Mouse (Mus musculus): ENCODE measurements around the gene Gnai2.
"Not testable (repeated sequence)": the region's sequence is repeated elsewhere in the genome, so short reads cannot be mapped to it uniquely, and the experiment has no call there.

The Gnai2 gene

DNA sequence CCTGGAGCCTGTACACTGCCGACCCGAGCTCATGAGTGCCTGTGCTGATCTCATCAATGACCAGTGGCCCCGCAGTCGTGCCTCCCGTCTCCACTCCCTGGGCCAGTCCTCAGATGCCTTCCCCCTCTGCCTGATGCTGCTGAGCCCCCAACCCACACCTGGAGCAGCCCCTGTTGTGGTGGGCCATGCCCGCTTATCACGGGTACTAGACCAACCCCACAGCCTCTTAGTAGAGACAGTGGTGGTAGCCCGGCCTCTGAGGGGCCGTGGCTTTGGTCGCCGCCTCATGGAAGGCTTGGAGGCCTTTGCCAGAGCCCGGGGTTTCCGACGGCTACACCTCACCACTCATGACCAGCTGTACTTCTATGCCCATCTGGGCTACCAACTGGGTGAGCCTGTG lies 52.0 kb downstream of the Gnai2 start:
- no peak for DNase-seq

- DNase-seq: peak; percentile 29
Measured at GRCm38 (mm10) chr9:107582509-107583062, 52.6 kb downstream of the Gnai2 start.

GRCm38 (mm10) chr9:107581584-107581983 lies 53.6 kb downstream of the Gnai2 start:
- DNase-seq: no peak

DNA sequence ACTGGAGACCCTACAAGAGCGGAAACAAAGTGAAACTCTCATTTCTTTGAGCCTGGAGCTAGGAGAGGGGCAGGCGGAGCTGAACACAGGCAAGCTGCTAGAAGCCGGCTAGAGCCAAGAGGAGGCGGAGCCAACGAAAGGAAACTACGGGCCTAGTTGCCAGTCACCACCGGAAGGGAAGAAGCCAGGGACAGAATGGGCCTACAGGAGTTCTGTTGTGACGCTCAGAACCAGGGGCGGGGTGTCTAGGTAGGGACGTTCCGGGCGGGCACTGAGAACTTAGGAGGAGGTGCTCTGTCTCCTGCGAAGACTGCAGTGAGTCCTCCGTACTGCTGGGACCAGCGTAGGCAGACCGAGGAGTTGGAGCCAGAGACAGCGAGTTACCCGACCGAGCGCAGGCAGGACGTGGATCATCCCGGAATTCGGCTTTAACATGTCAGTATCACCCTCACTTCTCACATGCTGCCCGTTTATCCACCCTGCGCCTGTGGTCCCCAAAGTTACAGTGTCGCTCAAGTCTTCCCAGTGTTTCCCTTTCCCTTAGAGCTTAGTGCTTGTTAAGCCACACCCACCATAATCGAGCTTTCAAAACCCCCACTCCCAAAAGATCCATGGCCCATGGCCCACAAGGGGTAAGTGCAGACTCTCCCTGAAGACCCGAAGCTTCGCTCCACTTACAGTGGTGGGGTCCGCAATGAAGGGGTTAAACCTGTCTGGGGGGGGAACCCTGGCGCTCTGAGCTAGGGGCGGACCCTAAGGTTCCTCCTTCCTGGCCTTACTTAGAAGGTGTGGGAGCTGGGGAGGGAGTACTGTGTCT lies 54.5 kb downstream of the Gnai2 start, which contains the start of gene Hyal3:
Gene Hyal3 (plus strand): TSS at position 318 of the 817 bp plus-strand sequence.
- DNase-seq: peak; percentile 94

DNA sequence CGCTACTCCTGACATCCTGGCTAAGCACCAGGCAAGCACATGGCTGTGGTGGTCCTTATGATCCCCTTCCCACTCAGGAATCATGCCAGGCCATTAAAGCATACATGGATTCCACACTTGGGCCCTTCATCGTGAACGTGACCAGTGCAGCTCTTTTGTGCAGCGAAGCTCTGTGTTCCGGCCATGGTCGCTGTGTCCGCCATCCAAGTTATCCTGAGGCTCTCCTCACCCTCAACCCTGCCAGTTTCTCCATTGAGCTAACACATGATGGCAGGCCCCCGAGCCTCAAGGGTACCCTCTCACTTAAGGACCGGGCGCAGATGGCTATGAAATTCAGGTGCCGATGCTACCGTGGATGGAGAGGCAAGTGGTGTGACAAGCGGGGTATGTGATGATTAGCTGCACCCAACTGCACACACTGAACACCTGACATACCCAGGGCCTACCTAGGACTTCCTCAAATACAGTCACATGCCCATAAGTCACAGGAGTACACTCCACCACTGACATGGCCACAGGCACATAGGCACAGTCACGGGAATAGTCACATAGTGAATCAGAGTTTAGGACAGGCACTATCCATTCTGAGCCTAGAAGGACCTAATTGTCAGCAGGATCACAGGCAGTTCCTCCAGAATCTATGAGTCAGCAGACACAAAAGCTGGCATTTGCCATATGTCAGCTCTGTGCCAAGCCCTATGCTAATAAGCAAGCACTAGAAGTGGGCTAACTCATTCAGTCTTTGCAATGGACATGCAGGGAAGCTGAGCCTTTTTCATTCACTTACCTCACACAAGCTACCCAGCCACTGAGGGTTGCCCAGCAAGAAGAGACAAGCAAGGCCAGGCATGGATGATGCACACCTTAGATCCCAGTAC lies 55.9 kb downstream of the Gnai2 start:
- DNase-seq: no peak

- DNase-seq: no peak
Measured at GRCm38 (mm10) chr9:107578587-107578986, 56.6 kb downstream of the Gnai2 start, which contains the start of gene Naa80. TSS of gene Naa80 (plus strand) at chr9:107578887.

DNA sequence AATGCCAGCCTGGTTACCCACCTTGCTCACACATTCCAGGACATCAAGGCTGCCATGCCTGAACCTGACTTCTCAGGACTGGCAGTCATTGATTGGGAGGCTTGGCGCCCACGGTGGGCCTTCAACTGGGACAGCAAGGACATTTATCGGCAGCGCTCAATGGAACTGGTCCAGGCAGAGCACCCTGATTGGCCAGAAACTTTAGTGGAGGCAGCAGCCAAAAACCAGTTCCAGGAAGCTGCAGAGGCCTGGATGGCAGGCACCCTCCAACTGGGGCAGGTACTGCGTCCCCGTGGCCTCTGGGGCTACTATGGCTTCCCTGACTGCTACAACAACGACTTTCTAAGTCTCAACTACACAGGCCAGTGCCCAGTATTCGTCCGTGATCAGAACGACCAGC lies 57.3 kb downstream of the Gnai2 start:
- DNase-seq: peak; percentile 36

DNA sequence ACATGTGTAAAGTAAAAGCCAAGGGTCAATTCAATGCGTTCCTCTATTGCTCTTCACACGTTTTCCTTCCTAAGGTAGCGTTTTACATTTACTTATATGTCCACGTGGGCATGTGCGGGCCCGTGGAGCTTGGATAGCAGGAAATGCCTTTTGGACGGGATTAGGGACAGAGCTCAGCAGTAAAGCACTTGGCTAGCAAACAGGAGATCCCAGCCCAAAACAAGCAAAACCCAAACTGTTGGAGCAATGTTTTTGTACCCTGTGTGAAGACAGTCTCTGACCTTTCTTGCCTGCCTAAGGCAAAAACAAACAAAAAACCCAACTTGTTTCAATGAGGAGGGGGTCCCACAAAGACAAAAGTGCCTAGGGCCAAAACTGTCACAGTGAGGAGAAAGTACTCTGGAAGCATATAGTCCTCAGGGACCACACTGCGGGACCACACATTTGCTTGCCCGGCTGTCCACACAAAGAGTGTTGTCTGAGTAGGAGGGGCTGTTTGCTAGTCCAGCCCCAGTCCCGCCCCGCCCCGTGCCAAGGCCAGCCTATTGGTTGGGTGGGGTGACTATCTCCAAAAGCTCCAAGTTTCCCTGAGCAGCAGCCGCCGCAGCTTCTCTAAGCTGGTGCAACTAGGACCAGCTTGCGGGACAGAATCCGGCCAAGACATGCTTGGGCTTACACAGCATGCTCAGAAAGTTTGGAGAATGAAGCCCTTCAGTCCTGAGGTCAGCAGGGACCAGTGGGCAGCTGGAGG lies 58.6 kb downstream of the Gnai2 start, which contains the start of gene Hyal1:
Gene Hyal1 (plus strand): TSS at position 571 of the 751 bp plus-strand sequence.
- DNase-seq: peak; percentile 93

GRCm38 (mm10) chr9:107575579-107576356 lies 59.4 kb downstream of the Gnai2 start:
- DNase-seq: peak; percentile 25

DNA sequence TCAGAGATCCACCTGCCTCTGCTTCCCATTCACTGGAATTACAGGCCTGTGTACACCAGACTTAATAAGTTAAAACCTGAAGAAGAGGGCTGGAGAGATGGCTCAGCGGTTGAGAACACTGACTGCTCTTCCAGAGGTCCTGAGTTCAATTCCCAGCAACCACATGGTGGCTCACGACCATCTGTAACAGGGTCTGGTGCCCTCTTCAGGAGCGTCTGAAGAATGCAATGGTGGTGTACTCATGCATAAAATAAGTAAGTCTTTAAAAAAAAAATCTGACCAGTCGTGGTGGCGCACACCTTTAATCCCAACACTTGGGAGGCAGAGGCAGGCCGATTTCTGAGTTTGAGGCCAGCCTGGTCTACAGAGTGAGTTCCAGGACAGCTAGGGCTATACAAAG lies 61.4 kb downstream of the Gnai2 start:
- not testable (repeated sequence) for DNase-seq

GRCm38 (mm10) chr9:107572327-107572662 lies 62.9 kb downstream of the Gnai2 start:
- DNase-seq: no peak

DNA sequence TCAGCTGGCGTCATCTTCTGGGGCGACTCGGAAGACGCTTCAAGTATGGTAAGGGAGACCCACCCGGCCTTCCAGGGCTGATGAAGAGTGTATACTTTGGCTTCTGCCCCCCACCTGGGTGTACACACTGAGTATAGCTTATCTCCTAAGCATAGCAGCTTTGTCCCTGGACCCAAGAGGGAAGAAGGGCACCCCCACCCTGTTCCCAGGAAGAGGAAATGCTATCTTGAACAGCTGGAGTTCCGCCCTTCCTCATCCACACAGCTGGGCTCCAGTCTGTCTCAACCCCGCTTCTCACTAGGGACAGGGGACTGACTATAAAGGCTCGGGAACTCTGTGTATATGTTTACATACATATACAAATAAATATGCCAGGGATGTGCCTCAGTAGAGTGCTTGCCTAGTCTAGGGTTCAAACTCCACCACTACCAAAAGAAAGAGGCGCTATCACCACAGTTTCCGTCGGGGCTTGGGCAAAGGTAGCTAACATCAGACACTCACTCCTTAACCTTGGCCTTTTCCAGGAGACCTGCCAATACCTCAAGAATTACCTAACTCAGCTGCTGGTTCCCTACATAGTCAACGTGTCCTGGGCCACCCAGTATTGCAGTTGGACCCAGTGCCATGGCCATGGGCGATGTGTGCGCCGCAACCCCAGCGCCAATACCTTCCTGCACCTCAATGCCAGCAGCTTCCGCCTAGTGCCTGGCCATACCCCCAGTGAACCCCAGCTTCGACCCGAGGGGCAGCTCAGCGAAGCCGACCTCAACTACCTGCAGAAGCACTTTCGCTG lies 63.4 kb downstream of the Gnai2 start:
- DNase-seq: no peak

DNA sequence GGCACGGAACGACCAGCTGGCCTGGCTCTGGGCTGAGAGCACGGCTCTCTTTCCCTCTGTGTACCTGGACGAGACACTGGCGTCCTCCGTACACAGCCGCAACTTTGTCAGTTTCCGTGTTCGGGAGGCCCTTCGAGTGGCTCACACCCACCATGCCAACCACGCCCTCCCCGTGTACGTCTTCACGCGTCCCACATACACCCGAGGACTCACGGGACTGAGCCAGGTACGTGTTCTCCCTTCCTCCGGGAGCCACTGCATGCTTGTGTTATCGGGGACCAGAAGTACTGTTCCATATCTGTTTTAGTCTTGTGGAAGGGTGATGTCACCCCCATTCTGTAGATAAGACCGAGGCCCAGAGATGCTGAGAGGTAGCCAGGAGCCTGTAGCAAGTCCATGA lies 64.3 kb downstream of the Gnai2 start:
- no peak for DNase-seq

GRCm38 (mm10) chr9:107570016-107570415 lies 65.2 kb downstream of the Gnai2 start:
- peak; percentile 50 for DNase-seq

DNA sequence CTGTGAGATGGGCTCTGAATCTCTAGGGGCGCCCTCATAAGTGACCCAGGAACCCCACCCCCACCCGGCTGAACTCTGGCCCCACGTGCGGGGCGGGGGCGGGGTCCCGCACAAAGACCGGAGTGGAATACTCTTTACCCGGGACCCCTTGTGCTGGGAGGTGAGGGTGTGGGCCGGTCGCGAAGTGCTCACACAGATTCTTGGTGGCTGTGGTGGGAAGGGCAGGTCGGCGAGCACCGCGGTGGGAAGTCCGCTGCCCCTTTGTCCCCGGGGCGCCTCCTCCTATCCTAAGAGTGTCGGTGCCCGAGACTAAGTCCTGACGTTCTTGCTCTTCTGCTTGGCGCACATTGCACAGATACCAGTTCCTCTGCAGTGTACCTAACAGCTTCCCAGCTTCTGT lies 65.9 kb downstream of the Gnai2 start:
- no peak for DNase-seq

DNA sequence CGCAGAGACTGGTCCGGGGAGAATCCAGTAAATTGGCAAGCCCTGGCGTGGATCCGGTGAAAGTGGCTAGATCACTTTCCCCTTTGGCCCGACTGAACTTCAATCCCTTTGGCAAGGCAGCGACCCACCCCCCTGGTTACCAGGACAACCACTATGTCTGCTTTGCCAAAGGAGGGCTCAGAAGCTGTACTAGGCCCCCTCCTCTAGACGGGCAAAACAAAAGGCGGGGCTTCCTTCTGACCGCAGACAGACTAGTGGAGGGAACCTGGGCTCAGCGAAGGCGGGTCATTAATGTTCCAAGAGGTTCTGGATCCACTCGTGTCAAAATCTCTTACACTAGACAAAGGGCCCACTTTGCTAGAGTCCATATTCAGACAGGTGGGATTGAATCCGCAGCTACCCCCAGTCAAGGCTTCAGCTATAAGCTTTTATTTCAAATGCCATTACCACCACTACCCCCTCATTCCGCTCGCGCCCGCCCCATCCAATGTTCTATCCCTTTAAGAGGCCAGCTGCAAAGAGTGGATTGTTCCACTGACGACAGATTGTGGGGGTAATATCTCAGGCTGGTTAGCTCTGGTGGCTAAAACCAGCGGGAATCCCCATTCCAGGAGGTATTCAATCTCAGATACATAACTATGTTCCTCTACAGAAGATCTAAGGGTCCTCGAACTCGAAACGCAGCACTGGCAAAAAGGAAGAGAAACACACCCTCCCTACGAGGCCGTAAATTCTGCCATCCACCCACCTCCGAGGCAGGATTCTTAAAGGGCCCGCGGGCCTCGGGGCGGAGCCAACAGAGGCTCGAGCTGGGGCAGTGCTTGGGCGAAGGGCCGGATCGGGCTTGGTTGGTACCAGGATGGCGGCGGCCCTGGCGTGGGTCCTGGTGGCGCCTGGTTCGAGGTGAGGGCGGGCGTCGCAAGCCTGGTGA lies 66.6 kb downstream of the Gnai2 start:
- DNase-seq: peak; percentile 92

DNA sequence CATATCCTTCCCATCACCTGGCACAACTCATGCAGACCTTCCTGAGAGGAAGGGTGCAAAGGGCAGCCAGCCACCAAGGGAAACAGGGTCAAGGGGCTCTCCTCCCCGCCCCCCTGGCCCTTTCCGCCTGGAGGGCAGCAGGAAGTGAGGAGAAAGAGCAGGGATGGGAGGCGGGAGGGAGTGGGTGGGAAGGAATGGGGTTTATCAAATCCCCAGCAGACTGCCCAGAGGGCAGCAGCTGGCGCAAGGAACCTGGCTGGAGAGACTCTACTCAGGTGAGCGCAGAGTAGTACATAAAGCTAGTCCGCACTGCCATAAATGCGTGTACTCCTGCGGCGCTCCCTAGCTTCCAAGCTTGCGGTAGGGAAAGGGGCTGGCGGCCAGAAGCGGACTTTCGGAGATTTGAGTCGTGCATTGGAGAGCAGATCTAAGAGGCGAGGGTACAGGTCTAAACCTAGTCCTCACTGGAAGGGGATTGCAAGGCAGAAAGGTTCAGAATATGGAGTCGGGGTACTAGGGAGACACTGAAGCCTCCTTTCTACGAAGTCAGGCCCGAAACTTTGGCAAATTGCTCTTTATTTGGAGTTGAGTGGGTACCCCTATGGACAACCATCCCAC lies 67.4 kb downstream of the Gnai2 start, which contains the start of gene Hyal2:
Gene Hyal2 (plus strand): TSS at position 244 of the 618 bp plus-strand sequence.
- DNase-seq: peak; percentile 86

DNA sequence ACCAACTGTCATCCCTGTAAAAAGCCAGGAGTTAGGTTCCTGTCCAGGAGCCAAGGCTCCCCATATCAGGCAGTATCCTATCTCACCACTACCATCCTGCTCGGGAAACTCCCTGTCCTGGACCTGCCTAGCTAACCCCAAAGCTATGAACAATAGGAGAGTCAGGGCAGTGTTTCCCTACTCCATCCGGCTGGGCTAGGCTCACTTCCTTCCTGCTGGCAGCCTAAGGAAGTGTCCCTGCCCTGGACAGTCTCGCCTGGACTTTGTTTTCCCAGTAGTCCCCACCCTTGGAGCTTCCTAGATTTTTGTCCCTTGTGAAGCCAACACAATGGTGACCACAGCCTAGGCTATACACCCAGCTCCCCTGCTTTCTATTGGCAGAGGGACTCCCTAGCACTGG lies 68.3 kb downstream of the Gnai2 start:
- peak; percentile 69 for DNase-seq

- DNase-seq: peak; percentile 95
Measured at GRCm38 (mm10) chr9:107566041-107566709, 69.0 kb downstream of the Gnai2 start.

All from kidney, postnatal 10 days (tissue).